In genomic region chr17:73301258-73302050, GRCm38 (mm10) we compare ENCODE assay signal across 9 mouse cellular contexts.
DNase-seq lines count a peak whose midpoint lies in the region; ATAC-seq and TF ChIP-seq lines count a peak whose summit lies in the region.
"Had no signal": no experiment of that assay in that cellular context is flagged by ENCODE, and none has a peak within 500 bp of the region (broad histone marks: within the 10 kb centered on the region; RNA-seq: fewer than 3 reads in every experiment).

No protein-coding gene starts in this region.

- DNase-seq in urinary bladder, adult 18-20 months (ENCODE audit: low spot score in 2 of 2): peak; percentile 11 to 31
- DNase-seq in urinary bladder, postnatal 10 days (ENCODE audit: low spot score): no peak
- peak; percentile 32 to 75 for DNase-seq in cerebellum, postnatal 36 days
- DNase-seq in gastrocnemius, postnatal 10 days: peak; percentile 53
- DNase-seq in limb, embryonic 10.5 days (ENCODE audit: low spot score): peak; percentile 64
- DNase-seq in midbrain, embryonic 14.5 days: peak; percentile 90
- peak; percentile 55 to 64 for DNase-seq in spleen, postnatal 36 days (ENCODE audit: low spot score in 2 of 2)

- H3K27me3 ChIP-seq in intestine, postnatal 0 days (replicated peaks; ENCODE audit: control insufficient read depth, insufficient read depth, low read length): peaks cover 34% of the 10 kb centered on the region
- peaks cover 29% of the 10 kb centered on the region for H3K27me3 ChIP-seq in limb, embryonic 10.5 days (ENCODE audit: low read depth, poor library complexity, severe bottlenecking)
- no peaks in the 10 kb centered on the region for H3K27me3 ChIP-seq in midbrain, embryonic 14.5 days (ENCODE audit: control insufficient read depth, insufficient read depth, low read length)

- no peak overlapping the region for H3K27ac ChIP-seq in intestine, postnatal 0 days (ENCODE audit: low read depth, low read length)
- no peak overlapping the region for H3K27ac ChIP-seq in limb, embryonic 10.5 days
- no peak overlapping the region for H3K27ac ChIP-seq in midbrain, embryonic 14.5 days (replicated peaks; ENCODE audit: low read depth, low read length)
- H3K27ac ChIP-seq: embryonic facial prominence, embryonic 13.5 days had no signal

- H3K9me3 ChIP-seq in intestine, postnatal 0 days (ENCODE audit: control insufficient read depth): no peaks in the 10 kb centered on the region
- H3K9me3 ChIP-seq in limb, embryonic 10.5 days (replicated peaks): no peaks in the 10 kb centered on the region
- H3K9me3 ChIP-seq in midbrain, embryonic 14.5 days (ENCODE audit: control insufficient read depth, low read length): no peaks in the 10 kb centered on the region
- H3K9me3 ChIP-seq: embryonic facial prominence, embryonic 13.5 days had no signal

- no peak overlapping the region for H3K4me3 ChIP-seq in intestine, postnatal 0 days (ENCODE audit: low read depth, low read length)
- H3K4me3 ChIP-seq in limb, embryonic 10.5 days: no peak overlapping the region
- no peak overlapping the region for H3K4me3 ChIP-seq in midbrain, embryonic 14.5 days (replicated peaks; ENCODE audit: low read depth, low read length)
- H3K4me3 ChIP-seq: embryonic facial prominence, embryonic 13.5 days had no signal

- no peak overlapping the region for H3K4me2 ChIP-seq in intestine, postnatal 0 days (replicated peaks; ENCODE audit: low read depth)
- H3K4me2 ChIP-seq in midbrain, embryonic 14.5 days (ENCODE audit: low read length): no peak overlapping the region
- H3K4me2 ChIP-seq: embryonic facial prominence, embryonic 13.5 days had no signal

- H3K4me1 ChIP-seq in intestine, postnatal 0 days (replicated peaks; ENCODE audit: control insufficient read depth, insufficient read depth, low read length): no peaks in the 10 kb centered on the region
- H3K4me1 ChIP-seq in limb, embryonic 10.5 days: peaks cover 7% of the 10 kb centered on the region
- H3K4me1 ChIP-seq in midbrain, embryonic 14.5 days (ENCODE audit: control insufficient read depth, insufficient read depth, low read length): no peaks in the 10 kb centered on the region

- no peaks in the 10 kb centered on the region for H3K36me3 ChIP-seq in intestine, postnatal 0 days (ENCODE audit: control insufficient read depth, insufficient read depth)
- no peaks in the 10 kb centered on the region for H3K36me3 ChIP-seq in limb, embryonic 10.5 days
- no peaks in the 10 kb centered on the region for H3K36me3 ChIP-seq in midbrain, embryonic 14.5 days (ENCODE audit: control insufficient read depth, insufficient read depth, low read length)
- H3K36me3 ChIP-seq: embryonic facial prominence, embryonic 13.5 days had no signal

- WGBS in intestine, postnatal 0 days: 34% methylated on average over 15 of the region's 15 CpGs
- WGBS in limb, embryonic 10.5 days: 46% methylated on average over 15 of the region's 15 CpGs
- WGBS in midbrain, embryonic 14.5 days: 45% methylated on average over 15 of the region's 15 CpGs

- no peak overlapping the region for H3K9ac ChIP-seq in intestine, postnatal 0 days (ENCODE audit: low read depth, low read length)
- no peak overlapping the region for H3K9ac ChIP-seq in midbrain, embryonic 14.5 days (replicated peaks; ENCODE audit: low read length)
- H3K9ac ChIP-seq: embryonic facial prominence, embryonic 13.5 days had no signal

- peak; percentile 97 for TF ChIP-seq CTCF in intestine, postnatal 0 days (IDR thresholded peaks at IDR 0.05; ENCODE audit: low read depth)

- no peak for ATAC-seq in intestine, postnatal 0 days
- no peak for ATAC-seq in midbrain, embryonic 14.5 days (ENCODE audit: low FRiP score, low TSS enrichment)
